Mouse (Mus musculus) myocyte (in vitro differentiated cells): ENCODE data around the gene Drosha.

Experiments
- E2F4 ChIP-seq: IDR thresholded peaks from one replicate; pipeline ENCODE4 v1.6.1; 2011; ENCODE audit warnings: mild to moderate bottlenecking, control low read depth, moderate library complexity; ENCODE audit not compliant: insufficient read depth
- MAX ChIP-seq: IDR thresholded peaks from one replicate; pipeline ENCODE4 v1.6.1; 2011; ENCODE audit warnings: low read depth, mild to moderate bottlenecking, control low read depth
- MYOD1 ChIP-seq, 3 experiments: IDR thresholded peaks; one replicate each; pipeline ENCODE4 v1.6.1; 2011; ENCODE audit warnings: control low read depth in 2 of 3, low read depth in 2 of 3, mild to moderate bottlenecking in 2 of 3, moderate library complexity in 1 of 3; ENCODE audit not compliant: insufficient read length in 2 of 3, control insufficient read depth in 1 of 3
- POLR2A ChIP-seq: IDR thresholded peaks from one replicate; pipeline ENCODE4 v1.6.1; 2011; ENCODE audit warnings: low read depth, mild to moderate bottlenecking, control low read depth, moderate library complexity; ENCODE audit not compliant: insufficient read length

DNA sequence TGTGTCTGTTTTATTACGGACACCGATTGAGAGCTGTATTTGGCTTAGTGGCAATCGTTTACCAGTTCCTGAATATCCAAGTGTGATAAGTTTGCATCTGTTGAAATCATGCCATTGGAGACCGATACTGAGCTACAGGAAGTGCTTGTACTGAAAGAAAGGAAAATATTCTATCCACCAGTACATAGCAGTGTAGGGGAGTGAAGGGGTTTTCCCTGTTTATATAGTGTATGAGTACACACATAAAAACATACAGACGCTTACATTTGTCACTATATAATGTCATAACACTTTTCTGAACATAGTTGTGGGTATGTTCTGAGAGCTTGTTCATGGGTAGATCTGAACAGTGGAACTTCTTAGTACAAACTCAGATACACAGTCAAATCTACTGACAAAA lies 106.9 kb downstream of the Drosha start:
- TF ChIP-seq E2F4 (no peak), POLR2A (no peak), MYOD1 (IDR thresholded peaks at IDR 0.05; ENCODE audit: control insufficient read depth in 1 of 3, insufficient read length in 2 of 3, low read depth in 2 of 3) (no peak), MAX (no peak)
